Mouse (Mus musculus) liver, embryonic 14.5 days (tissue): ENCODE measurements around the gene A530016L24Rik. TPM values are rescaled to one million over a fixed set of nuclear protein-coding genes. Genes with fewer than 3 reads are reported as not detected.

ENCODE experiments used
- ATAC-seq: fragments of 200-750 bp; cut with Nextera tagmentation; 2 replicates; pipeline ENCODE4 v1.8.0; 2017; ENCODE audit warnings: moderate number of reproducible peaks, mild to moderate bottlenecking, moderate library complexity; ENCODE audit not compliant: insufficient read depth
- DNase-seq, 3 experiments: peaks; one replicate each; pipeline ENCODE4 v3.0.0-alpha.2; 2012 to 2013; ENCODE audit warnings: low read depth in 3 of 3, low spot score in 3 of 3
- H3K27ac ChIP-seq: fragments of 300-500 bp; sonication (generic); 2 replicates; pipeline ENCODE4 v1.5.1; 2014; ENCODE audit warnings: moderate library complexity, mild to moderate bottlenecking, control low read depth, inconsistent platforms
- H3K27me3 ChIP-seq: fragments of 300-500 bp; sonication (generic); 2 replicates; pipeline ENCODE4 v1.6.1; 2014; ENCODE audit warnings: mild to moderate bottlenecking, low read length, moderate library complexity; ENCODE audit not compliant: control insufficient read depth, insufficient read depth
- H3K36me3 ChIP-seq: fragments of 300-500 bp; sonication (generic); replicated peaks from 2 replicates; pipeline ENCODE4 v1.6.1; 2014; ENCODE audit warnings: low read depth; ENCODE audit not compliant: control insufficient read depth, insufficient read depth
- H3K4me1 ChIP-seq, 2 experiments: fragments of 200-500 bp in 1 of 2; fragments of 300-500 bp in 1 of 2; sonication (generic) in 1 of 2; replicated peaks; 2 replicates each; pipeline ENCODE4 v1.6.1; 2012 to 2014; ENCODE audit warnings: antibody characterized with exemption in 1 of 2, inconsistent platforms in 1 of 2, low read length in 1 of 2; ENCODE audit not compliant: control insufficient read depth in 2 of 2, insufficient read depth in 2 of 2
- H3K4me2 ChIP-seq: fragments of 300-500 bp; sonication (generic); 2 replicates; pipeline ENCODE4 v1.6.1; 2014; ENCODE audit warnings: low read depth, mild to moderate bottlenecking, control low read depth, moderate library complexity
- H3K4me3 ChIP-seq, 2 experiments: fragments of 200-500 bp in 1 of 2; fragments of 300-500 bp in 1 of 2; sonication (generic) in 1 of 2; 2 replicates each; pipeline ENCODE4 v1.5.1; 2012 to 2014; ENCODE audit warnings: low read depth in 2 of 2, low read length in 2 of 2, mild to moderate bottlenecking in 2 of 2, control low read depth in 1 of 2, inconsistent platforms in 1 of 2, moderate library complexity in 1 of 2; ENCODE audit not compliant: insufficient read depth in 1 of 2
- H3K9ac ChIP-seq: fragments of 300-500 bp; sonication (generic); replicated peaks from 2 replicates; pipeline ENCODE4 v1.6.1; 2014; ENCODE audit warnings: mild to moderate bottlenecking, control low read depth, moderate library complexity
- H3K9me3 ChIP-seq: fragments of 300-500 bp; sonication (generic); 2 replicates; pipeline ENCODE4 v1.6.1; 2016; ENCODE audit warnings: low read length, mixed read lengths; ENCODE audit not compliant: control insufficient read depth
- CTCF ChIP-seq: IDR thresholded peaks from 2 replicates; pipeline ENCODE4 v1.5.1; 2016; ENCODE audit warnings: antibody characterized with exemption, low read depth, control low read depth
- EP300 ChIP-seq: IDR thresholded peaks from 2 replicates; pipeline ENCODE4 v1.6.1; 2016; ENCODE audit warnings: antibody characterized with exemption, low read depth
- WGBS: fragments of 180-500 bp; shearing (Covaris S2); extraction: QIAGEN DNeasy Blood & Tissue Kit; methylation state at CpG from one replicate; pipeline ENCODE4 v1.1.7; 2014; ENCODE audit not compliant: insufficient replicate concordance; 5-methylcytosine and 5-hydroxymethylcytosine counted together
- polyA plus RNA-seq, 2 experiments: library from polyadenylated mRNA; depleted of rRNA in 1 of 2; stranded (reverse) in 1 of 2; unstranded in 1 of 2; fragments of >200 nt; fragmentation: Nextera tagmentation in 1 of 2; extraction: Ambion mirVana in 1 of 2; gene quantifications; 2 replicates each; pipeline versions ENCODE4 v1.2.1 to v1.2.3; 2012 to 2014

The A530016L24Rik gene
- polyA plus RNA-seq, 2 experiments = 0.02 to 0.06 TPM

- Histone ChIP-seq H3K36me3 (no peaks in the 10 kb centered on the region), H3K27me3 (no peaks in the 10 kb centered on the region)
Measured at GRCm38 (mm10) chr12:112539466-112539965, 50.3 kb downstream of the A530016L24Rik start.

DNA sequence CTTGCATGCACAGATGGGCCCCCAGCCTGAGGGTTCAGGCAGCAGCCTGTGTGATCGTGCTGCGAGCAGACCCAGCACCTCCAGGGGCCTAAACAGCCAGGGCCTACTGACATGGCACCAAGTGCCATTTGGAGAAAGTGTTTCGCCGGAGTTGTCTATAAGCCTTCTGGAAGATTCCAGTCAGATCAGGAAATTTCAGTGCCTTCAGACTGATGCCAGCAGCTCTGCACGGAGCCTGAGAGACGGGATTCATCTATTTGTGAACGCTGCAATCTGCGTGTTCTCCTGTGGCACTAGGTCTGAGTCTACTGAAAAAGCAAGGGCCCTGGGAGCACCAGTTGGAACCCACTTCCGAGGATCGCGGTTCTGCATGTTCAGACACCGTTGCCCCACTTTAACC is 51.1 kb downstream of the A530016L24Rik start:
- H3K4me3 ChIP-seq = no peak overlapping the region
- H3K9me3 ChIP-seq = no peaks in the 10 kb centered on the region
- no peak for ATAC-seq
- H3K4me1 ChIP-seq = peaks cover 0 to 2% of the 10 kb centered on the region in 2 experiments; a peak in 1 of 4 replicates
- no peak for DNase-seq
- H3K36me3 ChIP-seq = no peaks in the 10 kb centered on the region
- H3K27me3 ChIP-seq = no peaks in the 10 kb centered on the region
- H3K4me2 ChIP-seq = no peak overlapping the region
- WGBS = 75% methylated on average over 12 of the region's 12 CpGs
- no peak overlapping the region for H3K9ac ChIP-seq
- no peak for TF ChIP-seq EP300
- TF ChIP-seq CTCF = no peak
- H3K27ac ChIP-seq = no peak overlapping the region

More at GRCm38 (mm10) chr12:112539466-112539965, 50.3 kb downstream of the A530016L24Rik start:
- ATAC-seq (no peak), DNase-seq (no peak)
- Histone ChIP-seq H3K4me3 (no peak overlapping the region), H3K4me2 (no peak overlapping the region), H3K4me1 (peaks cover 0 to 2% of the 10 kb centered on the region in 2 experiments; a peak in 1 of 4 replicates), H3K27ac (no peak overlapping the region), H3K9me3 (no peaks in the 10 kb centered on the region), H3K9ac (no peak overlapping the region)
- TF ChIP-seq EP300 = no peak
- TF ChIP-seq CTCF = no peak
- 66% methylated on average over 7 of the region's 7 CpGs for WGBS

DNA sequence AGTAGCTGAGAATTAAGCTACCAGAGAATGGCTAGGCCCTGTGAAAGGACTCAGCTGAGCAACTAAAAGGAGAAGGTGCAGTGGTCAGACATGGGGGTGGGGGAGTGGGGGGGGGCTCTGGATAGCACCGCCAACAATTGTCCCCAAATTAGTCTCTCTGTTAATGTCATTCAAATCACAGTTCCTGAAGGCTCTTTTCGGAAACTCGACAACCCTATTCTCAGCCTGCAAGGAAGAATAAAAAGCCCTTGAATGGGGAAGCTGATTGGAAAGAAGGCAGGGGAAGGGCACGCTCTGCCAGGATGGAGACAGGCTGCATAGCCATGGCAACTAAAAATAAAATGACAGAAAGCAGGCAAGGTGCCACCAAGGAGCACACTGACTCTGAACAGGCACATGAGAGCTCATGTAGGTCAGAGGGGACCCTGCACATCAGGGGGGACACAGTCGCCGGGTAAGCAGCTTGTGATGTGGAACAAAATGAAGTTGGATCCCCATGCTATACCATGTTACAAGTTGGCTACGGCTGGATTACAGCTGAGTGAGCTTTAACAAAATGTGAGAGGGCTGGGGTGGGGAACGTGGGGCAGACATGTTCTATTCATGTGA is 52.3 kb downstream of the A530016L24Rik start:
- TF ChIP-seq EP300 = no peak
- no peak for TF ChIP-seq CTCF
- Histone ChIP-seq H3K27ac (no peak overlapping the region), H3K4me1 (peaks cover 0 to 2% of the 10 kb centered on the region in 2 experiments; a peak in 1 of 4 replicates), H3K27me3 (no peaks in the 10 kb centered on the region), H3K9ac (no peak overlapping the region), H3K4me2 (no peak overlapping the region), H3K9me3 (no peaks in the 10 kb centered on the region), H3K4me3 (no peak overlapping the region), H3K36me3 (no peaks in the 10 kb centered on the region)
- WGBS = 70% methylated on average over 8 of the region's 8 CpGs
- DNase-seq = no peak
- ATAC-seq = no peak

GRCm38 (mm10) chr12:112542257-112542919 is 53.1 kb downstream of the A530016L24Rik start:
- no peak for TF ChIP-seq EP300
- no peak for TF ChIP-seq CTCF
- ATAC-seq (no peak), DNase-seq (no peak)
- Histone ChIP-seq H3K9ac (no peak overlapping the region), H3K27ac (no peak overlapping the region), H3K4me2 (no peak overlapping the region), H3K4me1 (peaks cover 0 to 2% of the 10 kb centered on the region in 2 experiments; a peak in 1 of 4 replicates), H3K9me3 (no peaks in the 10 kb centered on the region), H3K36me3 (no peaks in the 10 kb centered on the region), H3K27me3 (no peaks in the 10 kb centered on the region), H3K4me3 (no peak overlapping the region)
- WGBS = 57% methylated on average over 13 of the region's 13 CpGs

DNA sequence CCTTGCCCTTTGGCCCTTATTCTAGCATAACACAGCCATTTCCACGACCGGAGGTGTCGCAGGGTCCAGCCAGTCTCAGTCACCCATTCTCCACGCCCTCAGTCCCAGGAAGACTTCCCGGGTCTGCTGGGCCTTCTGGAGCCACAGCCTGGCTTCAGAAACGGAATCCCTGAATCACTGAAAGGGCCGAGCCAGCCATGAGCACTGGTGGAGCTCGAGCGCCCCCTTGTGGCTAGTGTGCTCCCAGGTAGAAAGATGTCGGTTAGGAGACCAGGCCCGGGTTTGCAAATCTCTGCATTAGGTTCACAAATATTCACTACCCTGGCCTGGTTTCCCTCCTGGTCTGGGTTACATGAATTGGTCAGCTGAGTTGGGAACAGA is 53.7 kb downstream of the A530016L24Rik start:
- H3K27ac ChIP-seq = no peak overlapping the region
- no peaks in the 10 kb centered on the region for H3K9me3 ChIP-seq
- peak; percentile 38 to 44 (median 39) for DNase-seq
- no peak overlapping the region for H3K4me3 ChIP-seq
- no peak overlapping the region for H3K4me2 ChIP-seq
- H3K27me3 ChIP-seq = no peaks in the 10 kb centered on the region
- no peaks in the 10 kb centered on the region for H3K36me3 ChIP-seq
- peak; percentile 95 for TF ChIP-seq CTCF
- TF ChIP-seq EP300 = no peak
- ATAC-seq = peak; percentile 45; the same call in 1 of the 2 replicates
- peaks cover 0 to 2% of the 10 kb centered on the region in 2 experiments; a peak in 1 of 4 replicates for H3K4me1 ChIP-seq
- no peak overlapping the region for H3K9ac ChIP-seq
- WGBS = 9% methylated on average over 11 of the region's 11 CpGs
